Mouse (Mus musculus) olfactory bulb, adult 2 months (tissue): Measurements from ENCODE around the gene Il1r1.

Experiments used
- CTCF ChIP-seq: fragments of 200-500 bp; IDR thresholded peaks from 2 replicates; pipeline ENCODE4 v1.5.1; 2012; ENCODE audit warnings: low read depth, mild to moderate bottlenecking, low read length, moderate library complexity; ENCODE audit not compliant: insufficient read depth
- POLR2A ChIP-seq: fragments of 200-500 bp; IDR thresholded peaks from 2 replicates; pipeline ENCODE4 v1.6.1; 2012; ENCODE audit warnings: mild to moderate bottlenecking, low read depth, low read length, moderate library complexity; ENCODE audit not compliant: insufficient read depth

- TF ChIP-seq POLR2A (no peak), CTCF (no peak)
Observed at GRCm38 (mm10) chr1:40180861-40181260, 44.0 kb upstream of the Il1r1 start.
